Mouse (Mus musculus): ENCODE measurements at regions not wholly inside any gene's neighbourhood (a gene's known extent, or its start where the extent isn't known, plus 50 kb on each side); places are given as distances from the start of the nearest gene placed in this dataset.

GRCm38 (mm10) chr16:87783561-87784304 lies 85.0 kb downstream of the Bach1 start:
- DNase-seq, result no peak

GRCm38 (mm10) chr16:87784405-87784994 lies 85.8 kb downstream of the Bach1 start:
- no peak for DNase-seq

- DNase-seq, result no peak
Measured at GRCm38 (mm10) chr16:87789539-87789938, 90.8 kb downstream of the Bach1 start.

GRCm38 (mm10) chr16:87789957-87790356 lies 91.2 kb downstream of the Bach1 start:
- DNase-seq, result no peak

- DNase-seq, result peak; percentile 88
Measured at GRCm38 (mm10) chr16:87796514-87797248, 97.9 kb downstream of the Bach1 start.

- no peak for DNase-seq
Measured at GRCm38 (mm10) chr16:87802317-87802716, 103.6 kb downstream of the Bach1 start.

- no peak for DNase-seq
Measured at GRCm38 (mm10) chr16:87817590-87817989, 118.8 kb downstream of the Bach1 start.

GRCm38 (mm10) chr16:87834296-87834695 lies 135.6 kb downstream of the Bach1 start:
- DNase-seq, result peak; percentile 32

- DNase-seq, result peak; percentile 77
Measured at GRCm38 (mm10) chr16:87840949-87841546, 142.3 kb downstream of the Bach1 start.
